Mouse (Mus musculus): ENCODE measurements at regions not wholly inside any gene's neighbourhood (a gene's known extent, or its start where the extent isn't known, plus 50 kb on each side); places are given as distances from the start of the nearest gene placed in this dataset.

GRCm38 (mm10) chr13:101316336-101316735 lies 451.7 kb downstream of the Pik3r1 start:
- TF ChIP-seq CTCF (IDR thresholded peaks at IDR 0.05; ENCODE audit: low read depth, low read length) (no peak), POLR2A (IDR thresholded peaks at IDR 0.05; ENCODE audit: borderline replicate concordance, low read depth, low read length) (no peak)

Data from bone marrow macrophage, adult 2 months (primary cell).